Mouse (Mus musculus) E14TG2a.4 (cell line): ENCODE measurements at regions not wholly inside any gene's neighbourhood (a gene's known extent, or its start where the extent isn't known, plus 50 kb on each side); places are given as distances from the start of the nearest gene placed in this dataset.

Source experiments
- H3K27me3 ChIP-seq: 2 replicates; pipeline ENCODE4 v1.6.1; 2014; ENCODE audit warnings: low read length, control low read depth; ENCODE audit not compliant: insufficient read depth
- H3K36me3 ChIP-seq: 2 replicates; pipeline ENCODE4 v1.6.1; 2014; ENCODE audit warnings: low read length, control low read depth; ENCODE audit not compliant: insufficient read depth
- H3K4me1 ChIP-seq: replicated peaks from 2 replicates; pipeline ENCODE4 v1.6.1; 2014; ENCODE audit warnings: low read depth, low read length, control low read depth
- H3K4me3 ChIP-seq: replicated peaks from 2 replicates; pipeline ENCODE4 v1.5.1; 2014; ENCODE audit warnings: mild to moderate bottlenecking, low read length
- H3K9me3 ChIP-seq: 2 replicates; pipeline ENCODE4 v1.6.1; 2014; ENCODE audit warnings: low read length, control low read depth
- CTCF ChIP-seq: conservative IDR thresholded peaks from 2 replicates; pipeline ENCODE4 v1.5.1; 2014; ENCODE audit warnings: low read length
- NANOG ChIP-seq: IDR thresholded peaks from 2 replicates; pipeline ENCODE4 v1.6.1; 2014; ENCODE audit warnings: borderline replicate concordance, low read length, mixed read lengths
- POU5F1 ChIP-seq: IDR thresholded peaks from 2 replicates; pipeline ENCODE4 v1.6.1; 2014; ENCODE audit warnings: low read length, borderline replicate concordance

- Histone ChIP-seq H3K36me3 (no peaks in the 10 kb centered on the region), H3K9me3 (no peaks in the 10 kb centered on the region), H3K4me1 (no peaks in the 10 kb centered on the region), H3K4me3 (no peak overlapping the region), H3K27me3 (no peaks in the 10 kb centered on the region)
- no peak for TF ChIP-seq NANOG
- no peak for TF ChIP-seq CTCF
- no peak for TF ChIP-seq POU5F1
These were observed 63.0 kb downstream of the Kbtbd8 start for GRCm38 (mm10) chr6:95179993-95180392.

- H3K4me3 ChIP-seq: no peak overlapping the region
- no peaks in the 10 kb centered on the region for H3K27me3 ChIP-seq
- H3K9me3 ChIP-seq: no peaks in the 10 kb centered on the region
- no peaks in the 10 kb centered on the region for H3K4me1 ChIP-seq
- no peak for TF ChIP-seq CTCF
- TF ChIP-seq POU5F1: no peak
- no peak for TF ChIP-seq NANOG
- H3K36me3 ChIP-seq: no peaks in the 10 kb centered on the region
These were observed 65.2 kb downstream of the Kbtbd8 start for GRCm38 (mm10) chr6:95182238-95182637.

- Histone ChIP-seq H3K27me3 (no peaks in the 10 kb centered on the region), H3K4me1 (no peaks in the 10 kb centered on the region), H3K36me3 (no peaks in the 10 kb centered on the region), H3K4me3 (no peak overlapping the region), H3K9me3 (no peaks in the 10 kb centered on the region)
- TF ChIP-seq NANOG (no peak), POU5F1 (no peak), CTCF (no peak)
These were observed 68.3 kb downstream of the Kbtbd8 start for GRCm38 (mm10) chr6:95185074-95185931.

GRCm38 (mm10) chr6:95196631-95197030 is 79.6 kb downstream of the Kbtbd8 start:
- H3K36me3 ChIP-seq: no peaks in the 10 kb centered on the region
- H3K9me3 ChIP-seq: no peaks in the 10 kb centered on the region
- no peak overlapping the region for H3K4me3 ChIP-seq
- TF ChIP-seq CTCF (no peak), NANOG (no peak), POU5F1 (no peak)
- H3K27me3 ChIP-seq: no peaks in the 10 kb centered on the region
- no peaks in the 10 kb centered on the region for H3K4me1 ChIP-seq

- Histone ChIP-seq H3K4me3 (no peak overlapping the region), H3K27me3 (no peaks in the 10 kb centered on the region), H3K4me1 (no peaks in the 10 kb centered on the region), H3K36me3 (no peaks in the 10 kb centered on the region), H3K9me3 (no peaks in the 10 kb centered on the region)
- no peak for TF ChIP-seq CTCF
- no peak for TF ChIP-seq NANOG
- TF ChIP-seq POU5F1: no peak
These were observed 81.6 kb downstream of the Kbtbd8 start for GRCm38 (mm10) chr6:95198611-95199010.

- Histone ChIP-seq H3K9me3 (no peaks in the 10 kb centered on the region), H3K4me3 (no peak overlapping the region), H3K36me3 (no peaks in the 10 kb centered on the region), H3K4me1 (no peaks in the 10 kb centered on the region), H3K27me3 (no peaks in the 10 kb centered on the region)
- TF ChIP-seq CTCF (no peak), NANOG (no peak), POU5F1 (no peak)
These were observed 85.3 kb downstream of the Kbtbd8 start for GRCm38 (mm10) chr6:95202291-95202790.

- Histone ChIP-seq H3K27me3 (no peaks in the 10 kb centered on the region), H3K4me1 (no peaks in the 10 kb centered on the region), H3K9me3 (no peaks in the 10 kb centered on the region), H3K4me3 (no peak overlapping the region), H3K36me3 (no peaks in the 10 kb centered on the region)
- TF ChIP-seq POU5F1 (no peak), NANOG (no peak), CTCF (no peak)
These were observed 85.9 kb downstream of the Kbtbd8 start for GRCm38 (mm10) chr6:95202978-95203377.

GRCm38 (mm10) chr6:95204231-95204630 is 87.2 kb downstream of the Kbtbd8 start:
- no peaks in the 10 kb centered on the region for H3K36me3 ChIP-seq

GRCm38 (mm10) chr6:95207063-95207462 is 90.0 kb downstream of the Kbtbd8 start:
- Histone ChIP-seq H3K27me3 (no peaks in the 10 kb centered on the region), H3K4me1 (no peaks in the 10 kb centered on the region), H3K36me3 (no peaks in the 10 kb centered on the region), H3K4me3 (no peak overlapping the region), H3K9me3 (no peaks in the 10 kb centered on the region)
- TF ChIP-seq POU5F1 (no peak), CTCF (peak; percentile 80), NANOG (no peak)

More at GRCm38 (mm10) chr6:95204231-95204630, 87.2 kb downstream of the Kbtbd8 start:
- H3K27me3 ChIP-seq: no peaks in the 10 kb centered on the region
- no peak for TF ChIP-seq POU5F1
- no peak for TF ChIP-seq CTCF
- no peak for TF ChIP-seq NANOG
- H3K4me1 ChIP-seq: no peaks in the 10 kb centered on the region
- H3K9me3 ChIP-seq: no peaks in the 10 kb centered on the region
- H3K4me3 ChIP-seq: no peak overlapping the region
